Mouse (Mus musculus): ENCODE data around the gene Olfr633. TPM values are rescaled to one million over a fixed set of nuclear protein-coding genes. Genes with fewer than 3 reads are reported as not detected.
"Not testable (repeated sequence)": the region's sequence is repeated elsewhere in the genome, so short reads cannot be mapped to it uniquely, and the experiment has no call there.

Olfr633 gene
- total RNA-seq (2014; fragmentation: Nextera tagmentation) (not detected in 2 replicates), total RNA-seq (2017) (not detected in 2 replicates)

- no peak for ATAC-seq (replicated peaks; ENCODE audit: low FRiP score, low TSS enrichment, poor library complexity, severe bottlenecking)
Measured at GRCm38 (mm10) chr7:103944137-103944536, at the start of gene Olfr633. Olfr633 (plus strand) TSS chr7:103944437.

DNA sequence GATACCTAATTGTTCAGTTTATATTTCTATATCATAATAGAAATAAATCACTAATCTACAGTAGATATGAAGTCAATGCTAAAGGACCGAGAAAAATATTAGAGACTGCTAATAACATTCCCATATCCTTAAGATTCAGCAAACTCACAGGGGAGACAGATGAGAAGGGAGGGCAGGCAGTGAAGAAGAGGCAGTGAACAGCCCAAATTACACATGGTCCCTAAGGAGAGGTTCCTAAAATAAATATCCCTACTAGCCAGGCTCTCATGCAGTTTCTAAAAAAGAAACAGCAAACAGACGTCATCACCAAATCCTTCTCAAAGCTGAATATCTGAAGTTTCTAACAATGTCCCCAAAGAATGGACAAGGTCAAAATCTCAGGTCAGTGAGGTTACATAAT is 41.0 kb upstream of the Olfr633 start, which contains the start of gene Olfr65:
Gene Olfr65, plus strand, starts transcription at position 301 of the 400 bp plus-strand sequence.
- no peak for ATAC-seq (replicated peaks; ENCODE audit: low FRiP score, low TSS enrichment, poor library complexity, severe bottlenecking)

DNA sequence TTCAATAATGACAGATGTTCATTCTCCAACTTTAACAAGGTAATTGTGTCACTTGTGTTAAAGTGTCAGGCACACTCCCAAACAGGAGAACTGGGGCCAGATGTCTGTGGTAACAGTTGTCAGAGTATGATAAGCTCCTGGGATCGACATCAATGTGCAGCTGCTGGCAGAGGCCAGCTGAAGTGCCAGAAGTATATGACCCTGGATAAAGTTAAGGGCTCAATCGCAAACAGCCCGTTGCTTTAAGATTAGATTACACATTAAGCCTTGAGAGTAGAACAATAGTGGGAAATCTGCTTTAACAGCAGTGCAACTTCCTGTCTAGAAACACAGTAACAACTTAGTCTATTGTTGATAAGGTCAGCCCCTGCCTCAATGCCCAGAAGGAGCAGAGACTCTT is 34.2 kb upstream of the Olfr633 start:
- peak; percentile 89 for ATAC-seq (replicated peaks; ENCODE audit: low FRiP score, low TSS enrichment, poor library complexity, severe bottlenecking)

DNA sequence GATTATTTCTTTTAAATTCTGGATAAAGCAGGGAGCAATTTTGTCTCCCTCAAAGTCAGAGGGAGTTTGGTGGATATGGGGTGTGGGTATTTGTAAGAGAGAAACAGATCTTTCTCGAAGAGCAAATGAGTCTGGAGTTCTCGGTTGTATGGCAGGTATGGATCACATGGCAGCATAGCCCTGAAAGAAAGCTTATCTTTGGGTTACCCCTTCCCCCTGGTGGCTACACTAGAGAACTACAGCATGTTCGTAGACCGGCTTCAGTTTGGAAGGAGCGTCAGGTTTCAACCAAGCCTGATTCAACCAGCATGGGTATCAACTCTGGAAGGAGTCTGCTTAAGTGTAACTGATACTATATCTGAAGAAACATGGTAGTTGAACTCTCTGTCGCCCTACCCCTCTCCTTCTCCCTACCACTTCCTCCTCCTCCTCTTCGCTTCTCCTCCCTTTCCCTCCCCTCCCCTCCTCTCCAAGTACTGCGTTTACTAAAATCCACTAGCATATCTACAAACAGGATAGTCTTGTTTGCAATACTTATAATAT is 31.2 kb upstream of the Olfr633 start:
- peak; percentile 68 for ATAC-seq (replicated peaks; ENCODE audit: low FRiP score, low TSS enrichment, poor library complexity, severe bottlenecking)

DNA sequence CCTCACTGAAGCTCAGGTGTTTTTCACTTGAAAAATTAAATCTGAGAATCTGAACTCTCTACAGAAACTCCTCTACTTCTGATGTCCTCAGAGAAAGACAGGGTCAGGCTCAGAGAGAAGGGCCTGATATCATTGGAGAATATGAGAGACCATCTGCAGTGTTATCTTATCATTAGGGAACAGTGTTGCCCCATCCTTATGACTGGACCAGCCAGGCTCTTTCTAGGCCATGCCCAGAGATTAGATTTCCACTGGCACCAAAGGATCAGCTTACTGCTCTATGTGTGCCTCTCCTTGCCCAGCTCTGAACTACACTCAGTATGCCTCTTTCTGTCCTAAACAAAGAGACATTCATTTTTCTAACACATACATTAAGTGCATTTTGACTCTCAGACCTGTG is 28.9 kb upstream of the Olfr633 start:
- peak; percentile 74 for ATAC-seq (replicated peaks; ENCODE audit: low FRiP score, low TSS enrichment, poor library complexity, severe bottlenecking)

GRCm38 (mm10) chr7:103928525-103928924 is 15.7 kb upstream of the Olfr633 start, which contains the start of gene Olfr631:
Olfr631 (plus strand) TSS chr7:103928825.
- ATAC-seq (replicated peaks; ENCODE audit: low FRiP score, low TSS enrichment, poor library complexity, severe bottlenecking), result no peak

DNA sequence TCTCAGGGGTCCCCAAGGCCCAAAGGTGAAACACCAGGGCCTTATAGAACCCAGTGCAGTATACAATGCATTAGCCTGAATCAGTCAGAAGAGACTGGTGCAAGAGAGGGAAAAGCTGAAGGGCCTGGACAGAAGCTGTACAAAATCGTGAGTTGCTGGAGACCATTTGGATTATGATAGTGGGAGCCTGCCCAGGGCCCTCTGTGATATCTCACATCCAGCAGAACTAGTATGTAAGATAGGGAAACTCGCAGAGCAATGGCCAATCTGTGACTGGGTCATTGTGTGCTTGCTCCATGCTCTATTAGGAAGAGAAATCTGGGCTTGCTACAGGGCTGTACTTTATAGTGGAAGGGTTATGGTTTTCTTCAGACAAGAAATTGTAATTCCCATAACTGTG is 10.0 kb upstream of the Olfr633 start, which contains the start of gene Olfr632:
Gene Olfr632, plus strand, starts transcription at position 84 of the 400 bp plus-strand sequence.
- ATAC-seq (replicated peaks; ENCODE audit: low FRiP score, low TSS enrichment, poor library complexity, severe bottlenecking), result no peak

DNA sequence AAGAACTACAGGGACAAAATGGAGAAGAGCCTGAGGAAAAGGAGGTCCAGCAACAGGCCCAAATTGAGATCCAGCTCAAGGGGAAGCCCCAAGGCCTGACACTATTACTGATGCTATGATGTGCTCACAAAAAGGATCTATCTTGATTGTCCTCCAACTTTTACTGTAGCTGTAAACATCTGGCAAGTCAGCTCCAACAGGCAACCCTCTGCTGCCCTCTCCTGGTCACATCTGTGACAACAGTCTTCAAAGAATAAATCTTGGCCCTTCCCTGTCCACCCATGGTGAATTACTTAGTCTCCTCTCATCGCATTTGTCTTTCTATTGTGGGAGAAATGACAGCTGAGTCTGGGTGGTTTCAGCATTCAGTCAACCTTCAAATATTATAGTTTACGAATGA is 1.5 kb upstream of the Olfr633 start:
- peak; percentile 97 for ATAC-seq (replicated peaks; ENCODE audit: low FRiP score, low TSS enrichment, poor library complexity, severe bottlenecking)

DNA sequence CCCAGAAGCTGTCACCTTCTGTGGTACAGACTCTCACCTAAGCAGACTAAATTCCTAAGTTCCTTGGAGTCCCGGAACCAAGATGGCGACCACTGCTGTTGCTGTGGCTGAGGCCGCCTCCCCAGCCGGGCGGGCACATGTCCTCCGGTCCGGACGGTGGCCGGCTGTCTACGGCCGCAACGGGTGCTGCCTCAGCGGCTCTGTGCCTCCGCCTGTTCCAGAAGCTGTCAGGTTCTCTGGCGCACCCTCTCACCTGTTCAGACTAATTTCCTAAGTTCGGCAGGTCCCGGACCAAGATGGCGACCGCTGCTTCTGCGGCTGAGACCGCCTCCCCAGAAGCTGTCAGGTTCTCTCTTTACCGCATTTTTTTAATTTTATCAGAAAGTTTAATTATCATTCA is 22.6 kb downstream of the Olfr633 start:
- ATAC-seq (replicated peaks; ENCODE audit: low FRiP score, low TSS enrichment, poor library complexity, severe bottlenecking), result not testable (repeated sequence)

DNA sequence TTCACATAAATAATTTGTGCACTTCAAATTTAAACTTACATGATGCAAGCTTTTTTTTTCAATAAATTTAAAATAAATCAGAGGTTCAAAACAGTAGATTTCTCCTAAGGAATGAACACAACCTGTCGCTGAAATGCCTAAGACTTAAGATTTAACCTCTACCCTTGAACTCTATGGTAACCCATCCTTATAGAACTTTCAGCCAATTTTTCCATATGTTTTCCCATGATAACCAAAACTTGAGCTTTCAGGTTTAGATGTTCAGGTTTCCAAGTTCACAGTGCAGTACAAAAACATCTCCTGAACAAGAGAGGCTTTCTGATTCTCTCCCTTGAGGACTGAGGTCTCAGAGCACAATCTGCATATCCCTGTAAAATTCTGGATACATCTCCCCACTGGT is 26.6 kb downstream of the Olfr633 start, which contains the start of gene Olfr635:
Gene Olfr635, plus strand, starts transcription at position 301 of the 400 bp plus-strand sequence.
- ATAC-seq (replicated peaks; ENCODE audit: low FRiP score, low TSS enrichment, poor library complexity, severe bottlenecking), result no peak

DNA sequence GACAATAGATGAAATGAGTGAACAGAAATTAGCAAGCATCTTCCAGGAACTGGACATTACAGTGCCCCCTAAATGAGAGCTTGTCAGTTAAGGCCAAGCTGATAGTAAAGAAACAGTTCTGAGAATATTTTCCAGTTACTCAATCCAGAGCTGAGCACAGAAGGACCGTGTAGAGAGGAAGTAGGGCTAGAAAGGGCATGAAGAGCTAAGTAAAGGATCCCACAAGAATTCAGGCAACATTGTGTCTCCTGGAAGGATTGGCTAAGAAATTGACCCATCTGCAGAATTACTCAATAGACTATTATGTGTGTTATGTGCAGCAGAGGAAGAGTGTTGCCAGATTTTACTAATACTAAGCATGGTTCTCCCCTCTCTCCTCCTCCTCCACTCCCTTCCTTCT is 27.5 kb downstream of the Olfr633 start:
- no peak for ATAC-seq (replicated peaks; ENCODE audit: low FRiP score, low TSS enrichment, poor library complexity, severe bottlenecking)

- ATAC-seq (replicated peaks; ENCODE audit: low FRiP score, low TSS enrichment, poor library complexity, severe bottlenecking), result no peak
Measured at GRCm38 (mm10) chr7:103998446-103998845, 54.2 kb downstream of the Olfr633 start, which contains the start of gene Olfr638. Olfr638 (plus strand) TSS chr7:103998746.

Other genes with a start within 250 kb of the Olfr633 start
Only the 30 nearest of the 33 such genes appear.
- not detected in 2 replicates for gene Olfr628, start 214.1 kb upstream of the Olfr633 start, total RNA-seq (2014; fragmentation: Nextera tagmentation)
- not detected in 2 replicates for gene Olfr628, start 214.1 kb upstream of the Olfr633 start, total RNA-seq (2017)
- gene Olfr629, start 199.5 kb upstream of the Olfr633 start, total RNA-seq (2014; fragmentation: Nextera tagmentation), result not detected in 2 replicates
- gene Olfr629, start 199.5 kb upstream of the Olfr633 start, total RNA-seq (2017), result not detected in 2 replicates
- not detected in 2 replicates for gene Olfr630, start 187.1 kb upstream of the Olfr633 start, total RNA-seq (2014; fragmentation: Nextera tagmentation)
- gene Olfr630, start 187.1 kb upstream of the Olfr633 start, total RNA-seq (2017), result not detected in 2 replicates
- gene Olfr69, start 172.8 kb upstream of the Olfr633 start, total RNA-seq (2014; fragmentation: Nextera tagmentation), result not detected in 2 replicates
- not detected in 2 replicates for gene Olfr69, start 172.8 kb upstream of the Olfr633 start, total RNA-seq (2017)
- gene Olfr68, start 164.7 kb upstream of the Olfr633 start, total RNA-seq (2014; fragmentation: Nextera tagmentation), result not detected in 2 replicates
- not detected in 2 replicates for gene Olfr68, start 164.7 kb upstream of the Olfr633 start, total RNA-seq (2017)
- not detected in 2 replicates for gene Olfr67, start 152.6 kb upstream of the Olfr633 start, total RNA-seq (2014; fragmentation: Nextera tagmentation)
- not detected in 2 replicates for gene Olfr67, start 152.6 kb upstream of the Olfr633 start, total RNA-seq (2017)
- gene Hbb-bt, start 130.4 kb upstream of the Olfr633 start, total RNA-seq (2014; fragmentation: Nextera tagmentation), result 118 and 169 TPM in 2 replicates
- gene Hbb-bt, start 130.4 kb upstream of the Olfr633 start, total RNA-seq (2017), result 10.7 and 57.4 TPM in 2 replicates
- 149 and 199 TPM in 2 replicates for gene Hbb-bs, start 116.3 kb upstream of the Olfr633 start, total RNA-seq (2014; fragmentation: Nextera tagmentation)
- 20.1 and 148 TPM in 2 replicates for gene Hbb-bs, start 116.3 kb upstream of the Olfr633 start, total RNA-seq (2017)
- not detected in 2 replicates for gene Hbb-bh2, start 103.9 kb upstream of the Olfr633 start, total RNA-seq (2014; fragmentation: Nextera tagmentation)
- not detected in 2 replicates for gene Hbb-bh2, start 103.9 kb upstream of the Olfr633 start, total RNA-seq (2017)
- gene Hbb-bh1, start 101.3 kb upstream of the Olfr633 start, total RNA-seq (2014; fragmentation: Nextera tagmentation), result not detected in 2 replicates
- not detected in 2 replicates for gene Hbb-bh1, start 101.3 kb upstream of the Olfr633 start, total RNA-seq (2017)
- gene Hbb-y, start 91.2 kb upstream of the Olfr633 start, total RNA-seq (2014; fragmentation: Nextera tagmentation), result not detected in 2 replicates
- not detected in 2 replicates for gene Hbb-y, start 91.2 kb upstream of the Olfr633 start, total RNA-seq (2017)
- gene Olfr66, start 58.2 kb upstream of the Olfr633 start, total RNA-seq (2014; fragmentation: Nextera tagmentation), result not detected in 2 replicates
- not detected in 2 replicates for gene Olfr66, start 58.2 kb upstream of the Olfr633 start, total RNA-seq (2017)
- not detected in 2 replicates for gene Olfr64, start 50.0 kb upstream of the Olfr633 start, total RNA-seq (2014; fragmentation: Nextera tagmentation)
- gene Olfr64, start 50.0 kb upstream of the Olfr633 start, total RNA-seq (2017), result not detected in 2 replicates
- not detected in 2 replicates for gene Olfr65, start 41.0 kb upstream of the Olfr633 start, total RNA-seq (2014; fragmentation: Nextera tagmentation)
- not detected in 2 replicates for gene Olfr65, start 41.0 kb upstream of the Olfr633 start, total RNA-seq (2017)
- gene Olfr631, start 15.6 kb upstream of the Olfr633 start, total RNA-seq (2014; fragmentation: Nextera tagmentation), result not detected in 2 replicates
- gene Olfr631, start 15.6 kb upstream of the Olfr633 start, total RNA-seq (2017), result not detected in 2 replicates
- not detected in 2 replicates for gene Olfr632, start 10.1 kb upstream of the Olfr633 start, total RNA-seq (2014; fragmentation: Nextera tagmentation)
- not detected in 2 replicates for gene Olfr632, start 10.1 kb upstream of the Olfr633 start, total RNA-seq (2017)
- not detected in 2 replicates for gene Olfr635, start 26.7 kb downstream of the Olfr633 start, total RNA-seq (2014; fragmentation: Nextera tagmentation)
- gene Olfr635, start 26.7 kb downstream of the Olfr633 start, total RNA-seq (2017), result not detected in 2 replicates
- gene Olfr638, start 54.3 kb downstream of the Olfr633 start, total RNA-seq (2014; fragmentation: Nextera tagmentation), result not detected in 2 replicates
- gene Olfr638, start 54.3 kb downstream of the Olfr633 start, total RNA-seq (2017), result not detected in 2 replicates
- not detected in 2 replicates for gene Olfr639, start 72.9 kb downstream of the Olfr633 start, total RNA-seq (2014; fragmentation: Nextera tagmentation)
- gene Olfr639, start 72.9 kb downstream of the Olfr633 start, total RNA-seq (2017), result not detected in 2 replicates
- not detected in 2 replicates for gene Olfr640, start 81.1 kb downstream of the Olfr633 start, total RNA-seq (2014; fragmentation: Nextera tagmentation)
- gene Olfr640, start 81.1 kb downstream of the Olfr633 start, total RNA-seq (2017), result not detected in 2 replicates
- not detected in 2 replicates for gene Olfr641, start 91.0 kb downstream of the Olfr633 start, total RNA-seq (2014; fragmentation: Nextera tagmentation)
- gene Olfr641, start 91.0 kb downstream of the Olfr633 start, total RNA-seq (2017), result not detected in 2 replicates
- not detected in 2 replicates for gene Olfr642, start 108.2 kb downstream of the Olfr633 start, total RNA-seq (2014; fragmentation: Nextera tagmentation)
- gene Olfr642, start 108.2 kb downstream of the Olfr633 start, total RNA-seq (2017), result not detected in 2 replicates
- gene 4930516K23Rik, start 117.0 kb downstream of the Olfr633 start, total RNA-seq (2014; fragmentation: Nextera tagmentation), result not detected in 2 replicates
- not detected in 2 replicates for gene 4930516K23Rik, start 117.0 kb downstream of the Olfr633 start, total RNA-seq (2017)
- not detected in 2 replicates for gene Olfr644, start 127.4 kb downstream of the Olfr633 start, total RNA-seq (2014; fragmentation: Nextera tagmentation)
- gene Olfr644, start 127.4 kb downstream of the Olfr633 start, total RNA-seq (2017), result not detected in 2 replicates
- not detected in 2 replicates for gene Olfr645, start 141.0 kb downstream of the Olfr633 start, total RNA-seq (2014; fragmentation: Nextera tagmentation)
- gene Olfr645, start 141.0 kb downstream of the Olfr633 start, total RNA-seq (2017), result not detected in 2 replicates
- not detected in 2 replicates for gene Olfr646, start 160.4 kb downstream of the Olfr633 start, total RNA-seq (2014; fragmentation: Nextera tagmentation)
- gene Olfr646, start 160.4 kb downstream of the Olfr633 start, total RNA-seq (2017), result not detected in 2 replicates
- not detected in 2 replicates for gene Ubqln5, start 185.4 kb downstream of the Olfr633 start, total RNA-seq (2014; fragmentation: Nextera tagmentation)
- gene Ubqln5, start 185.4 kb downstream of the Olfr633 start, total RNA-seq (2017), result not detected in 2 replicates
- not detected in 2 replicates for gene Olfr643, start 193.0 kb downstream of the Olfr633 start, total RNA-seq (2014; fragmentation: Nextera tagmentation)
- not detected in 2 replicates for gene Olfr643, start 193.0 kb downstream of the Olfr633 start, total RNA-seq (2017)
- not detected in 2 replicates for gene Ubqln3, start 198.8 kb downstream of the Olfr633 start, total RNA-seq (2014; fragmentation: Nextera tagmentation)
- gene Ubqln3, start 198.8 kb downstream of the Olfr633 start, total RNA-seq (2017), result not detected in 2 replicates
- not detected in 2 replicates for gene Ubqlnl, start 206.1 kb downstream of the Olfr633 start, total RNA-seq (2014; fragmentation: Nextera tagmentation)
- not detected in 2 replicates for gene Ubqlnl, start 206.1 kb downstream of the Olfr633 start, total RNA-seq (2017)